Mouse (Mus musculus): ENCODE data around the gene Numb. TPM values are rescaled to one million over a fixed set of nuclear protein-coding genes. Genes with fewer than 3 reads are reported as not detected.
A peak's percentile ranks its signal among the peaks of the same experiment; 100 is the strongest.

The Numb gene
- polyA plus RNA-seq (2015; fragmentation: Nextera tagmentation; extraction: Ambion mirVana): 15.0 and 15.9 TPM in 2 replicates

DNA sequence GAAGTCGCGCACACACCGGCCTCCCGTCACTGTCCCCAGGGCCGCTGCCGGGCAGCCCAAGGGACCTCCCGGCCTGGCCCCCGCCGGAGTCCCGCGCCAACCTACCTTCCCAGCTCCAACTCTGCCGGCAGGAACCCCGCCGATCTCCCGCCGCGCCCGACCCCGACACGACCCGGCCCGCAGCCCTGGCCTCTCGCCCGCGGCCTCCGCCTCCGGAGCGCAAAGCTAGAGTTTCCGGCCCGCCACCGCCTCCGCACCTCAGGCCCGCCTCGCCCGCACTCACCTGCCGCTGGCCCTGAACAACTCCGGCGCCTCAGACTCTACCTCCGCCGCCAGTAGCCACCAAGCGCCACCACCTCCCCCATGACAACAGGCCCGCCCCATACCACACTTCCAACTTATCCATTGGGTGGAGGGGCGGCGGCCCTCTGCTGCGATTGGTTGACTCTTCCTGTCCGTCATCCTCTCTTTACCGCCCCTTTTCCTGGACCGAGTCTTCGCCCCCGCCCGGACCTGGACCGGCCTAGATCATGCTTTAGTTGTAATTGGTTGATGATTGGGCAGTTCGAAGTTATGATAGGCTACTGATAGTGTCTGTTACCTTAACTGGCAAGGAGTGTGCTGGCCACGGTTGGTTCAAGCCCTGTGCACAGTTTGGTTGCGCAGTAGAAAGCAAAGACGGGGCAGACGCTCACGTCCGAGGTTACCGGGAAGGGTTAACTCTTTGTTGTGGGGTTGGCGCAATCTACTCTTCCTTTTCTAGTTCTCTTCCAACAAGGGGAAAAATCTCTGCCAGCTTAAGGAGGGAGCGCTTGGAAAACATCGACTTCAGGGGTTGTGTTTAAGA is at the start of gene Numb:
Gene Numb (minus strand): TSS at position 400 of the 847 bp plus-strand sequence.
- peak; percentile 99 for ATAC-seq (ENCODE audit: insufficient read depth)
- Histone ChIP-seq H3K9me3 (replicated peaks) (no peaks in the 10 kb centered on the region), H3K4me1 (replicated peaks) (peaks cover 29% of the 10 kb centered on the region), H3K27me3 (no peaks in the 10 kb centered on the region), H3K27ac (replicated peaks) (peak within 1 kb of the TSS; percentile 86), H3K4me3 (replicated peaks) (peak within 1 kb of the TSS; percentile 93), H3K4me2 (peak within 1 kb of the TSS; percentile 88), H3K36me3 (replicated peaks) (0 out of 2 replicates have a peak, but pooled peaks cover 2% of the 10 kb centered on the region), H3K9ac (peak within 1 kb of the TSS; percentile 95)
- 1% methylated on average over 63 of the region's 63 CpGs for WGBS (ENCODE audit: insufficient replicate concordance)

DNA sequence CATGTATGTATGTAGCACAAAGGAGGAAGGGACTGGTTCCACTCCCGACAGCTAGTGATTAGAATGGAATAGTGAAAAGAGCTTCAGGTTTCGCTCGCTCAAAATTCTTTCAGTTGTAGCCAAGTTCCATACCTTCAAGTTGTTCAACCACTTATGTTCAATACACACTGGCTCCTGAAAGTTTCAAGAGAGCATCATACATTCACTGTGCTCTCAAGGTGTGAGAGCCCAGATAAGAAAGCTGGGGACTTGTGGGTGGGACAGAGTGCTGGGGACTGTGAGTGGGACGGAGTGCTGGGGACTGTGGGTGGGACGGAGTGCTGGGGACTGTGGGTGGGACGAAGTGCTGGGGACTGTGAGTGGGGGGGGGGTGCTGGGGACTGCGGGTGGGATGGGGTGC is 43.5 kb upstream of the Numb start:
- Histone ChIP-seq H3K9ac (no peak overlapping the region), H3K4me1 (replicated peaks) (no peaks in the 10 kb centered on the region), H3K4me2 (no peak overlapping the region), H3K9me3 (replicated peaks) (no peaks in the 10 kb centered on the region), H3K27ac (replicated peaks) (no peak overlapping the region), H3K4me3 (replicated peaks) (no peak overlapping the region), H3K27me3 (no peaks in the 10 kb centered on the region), H3K36me3 (replicated peaks) (no peaks in the 10 kb centered on the region)
- WGBS (ENCODE audit: insufficient replicate concordance): 49% methylated on average over 7 of the region's 7 CpGs
- ATAC-seq (ENCODE audit: insufficient read depth): no peak

DNA sequence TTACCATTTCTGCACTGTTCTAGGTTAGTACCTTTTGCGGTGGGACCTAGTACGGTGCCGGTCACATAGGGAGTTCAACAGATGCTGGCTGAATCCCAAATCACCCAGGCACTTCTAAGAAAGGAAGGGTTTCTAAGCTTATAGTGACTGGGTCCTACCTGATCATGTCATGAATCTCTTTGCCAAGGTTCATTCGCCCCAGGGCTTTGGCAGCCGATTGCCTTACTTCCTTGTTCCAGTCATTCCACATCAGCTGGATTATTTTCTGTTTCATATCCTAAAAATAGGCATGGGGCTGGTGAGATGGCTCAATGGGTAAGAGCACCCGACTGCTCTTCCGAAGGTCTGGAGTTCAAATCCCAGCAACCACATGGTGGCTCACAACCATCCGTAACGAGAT is 36.5 kb upstream of the Numb start:
- Histone ChIP-seq H3K4me1 (replicated peaks) (peaks cover 8% of the 10 kb centered on the region), H3K27me3 (no peaks in the 10 kb centered on the region), H3K9ac (no peak overlapping the region), H3K4me2 (no peak overlapping the region), H3K36me3 (replicated peaks) (0 out of 2 replicates have a peak, but pooled peaks cover 3% of the 10 kb centered on the region), H3K4me3 (replicated peaks) (no peak overlapping the region), H3K9me3 (replicated peaks) (no peaks in the 10 kb centered on the region), H3K27ac (replicated peaks) (no peak overlapping the region)
- 82% methylated on average over 9 of the region's 9 CpGs for WGBS (ENCODE audit: insufficient replicate concordance)
- no peak for ATAC-seq (ENCODE audit: insufficient read depth)

DNA sequence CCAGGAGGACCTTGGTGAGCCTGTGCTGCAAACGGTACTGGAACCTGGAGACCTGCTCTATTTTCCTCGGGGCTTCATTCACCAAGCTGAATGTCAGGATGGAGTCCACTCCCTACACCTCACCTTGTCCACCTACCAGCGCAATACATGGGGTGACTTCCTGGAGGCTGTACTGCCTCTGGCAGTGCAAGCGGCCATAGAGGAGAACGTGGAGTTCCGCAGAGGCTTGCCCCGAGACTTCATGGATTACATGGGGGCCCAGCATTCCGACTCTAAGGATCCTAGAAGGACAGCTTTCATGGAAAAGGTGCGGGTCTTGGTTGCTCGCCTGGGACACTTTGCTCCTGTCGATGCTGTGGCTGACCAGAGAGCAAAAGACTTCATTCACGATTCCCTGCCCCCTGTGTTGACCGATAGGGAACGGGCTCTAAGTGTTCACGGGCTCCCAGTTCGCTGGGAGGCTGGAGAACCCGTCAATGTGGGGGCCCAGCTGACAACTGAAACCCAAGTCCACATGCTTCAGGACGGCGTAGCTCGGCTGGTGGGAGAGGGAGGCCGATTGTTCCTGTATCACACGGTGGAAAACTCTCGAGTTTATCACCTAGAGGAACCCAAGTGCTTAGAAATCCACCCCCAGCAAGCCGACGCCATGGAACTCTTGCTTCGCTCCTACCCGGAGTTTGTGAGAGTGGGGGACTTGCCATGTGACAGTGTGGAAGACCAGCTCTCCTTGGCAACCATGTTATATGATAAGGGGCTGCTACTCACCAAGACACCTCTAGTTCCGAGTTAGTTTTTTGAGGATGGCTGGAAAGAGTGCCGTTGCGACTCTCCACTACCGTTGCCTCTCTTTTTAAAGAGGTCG is 30.2 kb upstream of the Numb start:
- Histone ChIP-seq H3K4me2 (peak overlapping the region; percentile 97), H3K36me3 (replicated peaks) (0 out of 2 replicates have a peak, but pooled peaks cover 7% of the 10 kb centered on the region), H3K27me3 (no peaks in the 10 kb centered on the region), H3K4me3 (replicated peaks) (peak overlapping the region; percentile 81), H3K9ac (peak overlapping the region; percentile 77), H3K27ac (replicated peaks) (peak overlapping the region; percentile 77; the same call in 1 of the 2 replicates), H3K4me1 (replicated peaks) (peaks cover 62% of the 10 kb centered on the region), H3K9me3 (replicated peaks) (no peaks in the 10 kb centered on the region)
- no peak for ATAC-seq (ENCODE audit: insufficient read depth)
- WGBS (ENCODE audit: insufficient replicate concordance): 41% methylated on average over 32 of the region's 32 CpGs

DNA sequence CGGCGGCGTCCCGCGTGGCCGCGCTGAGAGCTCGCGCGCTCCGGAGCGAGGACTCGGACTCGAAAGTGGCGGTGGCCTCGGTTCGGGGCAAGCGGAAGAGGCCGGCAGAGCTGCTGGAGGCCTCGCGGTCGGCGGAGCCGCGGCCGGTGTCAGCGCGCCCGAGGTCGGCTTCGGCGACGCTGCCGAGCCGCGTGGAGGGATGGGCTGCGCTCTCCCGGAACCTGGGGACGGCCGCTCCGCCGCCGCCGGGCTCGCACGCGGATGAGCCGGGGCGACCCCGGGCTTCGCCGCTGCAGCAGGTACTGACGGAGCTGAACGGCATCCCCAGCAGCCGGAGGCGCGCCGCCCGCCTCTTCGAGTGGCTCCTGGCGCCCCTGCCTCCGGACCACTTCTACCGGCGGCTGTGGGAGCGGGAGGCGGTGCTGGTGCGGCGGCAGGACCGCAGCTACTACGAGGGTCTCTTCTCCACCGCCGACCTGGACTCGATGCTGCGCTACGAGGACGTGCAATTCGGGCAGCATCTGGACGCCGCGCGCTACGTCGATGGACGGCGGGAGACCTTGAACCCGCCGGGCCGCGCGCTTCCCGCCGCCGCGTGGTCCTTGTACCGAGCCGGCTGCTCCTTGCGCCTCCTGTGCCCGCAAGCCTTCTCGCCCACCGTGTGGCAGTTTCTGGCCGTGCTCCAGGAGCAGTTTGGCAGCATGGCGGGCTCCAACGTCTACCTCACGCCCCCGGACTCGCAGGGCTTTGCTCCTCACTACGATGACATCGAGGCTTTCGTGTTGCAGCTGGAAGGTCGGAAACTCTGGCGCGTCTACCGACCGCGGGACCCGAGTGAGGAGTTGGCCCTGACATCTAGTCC is 29.3 kb upstream of the Numb start:
- Histone ChIP-seq H3K4me3 (replicated peaks) (peak overlapping the region; percentile 81), H3K4me1 (replicated peaks) (peaks cover 63% of the 10 kb centered on the region), H3K27me3 (no peaks in the 10 kb centered on the region), H3K9me3 (replicated peaks) (no peaks in the 10 kb centered on the region), H3K27ac (replicated peaks) (peak overlapping the region; percentile 77), H3K36me3 (replicated peaks) (0 out of 2 replicates have a peak, but pooled peaks cover 7% of the 10 kb centered on the region), H3K4me2 (peak overlapping the region; percentile 97), H3K9ac (peak overlapping the region; percentile 77)
- ATAC-seq (ENCODE audit: insufficient read depth): peak; percentile 51
- under 1% methylated on average over 116 of the region's 116 CpGs for WGBS (ENCODE audit: insufficient replicate concordance)

DNA sequence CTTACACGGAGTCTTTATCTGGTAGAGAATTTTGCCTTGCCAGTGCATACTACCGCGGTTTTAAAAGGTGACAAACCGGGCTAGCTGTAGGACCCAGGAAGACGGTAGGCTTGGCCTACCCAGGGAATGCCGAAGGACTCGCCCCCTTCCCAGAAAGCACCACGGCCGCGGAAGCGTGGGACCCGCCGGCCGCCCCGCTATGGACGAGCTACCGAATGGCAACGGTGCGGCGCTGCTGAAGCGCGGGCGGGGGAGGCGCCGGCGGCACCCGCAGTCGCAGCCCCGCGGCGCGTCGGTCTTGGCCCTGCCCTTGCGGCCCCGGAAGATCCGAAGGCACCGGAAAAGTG is 28.7 kb upstream of the Numb start, which contains the start of gene Riox1:
Gene Riox1 (plus strand): TSS at position 116 of the 347 bp plus-strand sequence.
- Histone ChIP-seq H3K4me1 (replicated peaks) (peaks cover 63% of the 10 kb centered on the region), H3K9me3 (replicated peaks) (no peaks in the 10 kb centered on the region), H3K27ac (replicated peaks) (peak within 1 kb of the TSS; percentile 77)

DNA sequence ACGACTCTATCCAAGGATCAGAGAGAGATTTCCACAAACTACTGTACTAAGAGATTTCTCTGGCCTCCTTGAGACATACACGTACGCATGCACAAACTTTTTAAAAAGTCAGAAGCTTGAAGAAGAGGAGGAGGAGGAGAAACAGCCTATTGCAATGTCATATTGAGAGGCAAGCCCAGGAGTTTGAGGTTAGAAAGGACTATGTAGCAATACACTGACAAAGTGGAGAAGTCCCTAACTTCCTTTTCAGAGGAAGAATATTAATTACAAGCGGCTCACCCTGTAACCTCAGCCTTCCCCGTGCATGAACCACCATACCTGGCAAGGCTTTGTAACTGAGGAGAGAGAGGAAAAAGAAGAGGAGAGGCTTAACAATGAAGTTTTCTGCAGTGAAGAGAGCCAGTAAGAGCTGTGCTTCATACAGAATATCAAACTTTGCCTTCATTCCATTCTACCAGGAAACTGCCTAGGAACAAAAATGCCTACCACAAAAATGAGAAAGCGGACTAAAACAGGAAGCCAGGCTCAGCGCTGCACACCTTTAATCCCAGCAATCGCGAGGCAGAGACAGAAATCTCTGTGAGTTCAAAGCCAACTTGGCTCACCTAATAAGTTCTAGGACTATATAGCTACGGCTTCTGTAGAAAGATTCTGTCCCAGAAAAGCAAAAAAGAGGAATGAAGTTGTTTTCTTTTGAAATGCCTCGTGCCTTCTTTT is 28.2 kb upstream of the Numb start:
- ATAC-seq (ENCODE audit: insufficient read depth): no peak
- 11% methylated on average over 11 of the region's 11 CpGs for WGBS (ENCODE audit: insufficient replicate concordance)
- H3K4me1 ChIP-seq (replicated peaks): peaks cover 63% of the 10 kb centered on the region
- peak overlapping the region; percentile 77 for H3K9ac ChIP-seq
- H3K4me2 ChIP-seq: peak overlapping the region; percentile 97
- H3K36me3 ChIP-seq (replicated peaks): 0 out of 2 replicates have a peak, but pooled peaks cover 7% of the 10 kb centered on the region
- no peaks in the 10 kb centered on the region for H3K27me3 ChIP-seq
- peak overlapping the region; percentile 81 for H3K4me3 ChIP-seq (replicated peaks)
- H3K9me3 ChIP-seq (replicated peaks): no peaks in the 10 kb centered on the region
- peak overlapping the region; percentile 77 for H3K27ac ChIP-seq (replicated peaks)

More for the DNA sequence above, 28.7 kb upstream of the Numb start, which contains the start of gene Riox1:
- peak within 1 kb of the TSS; percentile 81 for H3K4me3 ChIP-seq (replicated peaks)
- H3K9ac ChIP-seq: peak within 1 kb of the TSS; percentile 77
- H3K36me3 ChIP-seq (replicated peaks): 0 out of 2 replicates have a peak, but pooled peaks cover 7% of the 10 kb centered on the region
- H3K4me2 ChIP-seq: peak within 1 kb of the TSS; percentile 97
- under 1% methylated on average over 37 of the region's 37 CpGs for WGBS (ENCODE audit: insufficient replicate concordance)
- ATAC-seq (ENCODE audit: insufficient read depth): peak; percentile 84
- H3K27me3 ChIP-seq: no peaks in the 10 kb centered on the region

DNA sequence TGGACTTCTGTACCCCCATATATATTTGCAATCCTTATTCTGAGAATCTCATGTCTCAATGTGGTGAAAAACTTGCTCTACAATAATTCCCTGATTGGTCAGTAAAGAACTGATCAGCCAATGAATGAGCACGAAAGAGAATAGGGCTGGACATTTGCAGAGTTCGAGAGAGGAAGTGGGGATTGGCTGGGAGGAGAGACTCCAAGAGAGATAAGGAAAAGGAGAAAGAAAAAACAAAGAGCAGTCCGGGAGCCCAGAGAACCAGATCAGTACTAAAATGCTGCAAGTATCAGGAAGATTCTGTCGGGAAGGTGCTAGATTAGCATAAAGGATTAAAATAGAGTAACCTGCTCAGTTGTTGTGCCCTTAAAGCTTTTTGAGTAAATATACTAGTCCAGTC is 27.3 kb upstream of the Numb start:
- Histone ChIP-seq H3K4me2 (peak overlapping the region; percentile 97), H3K4me1 (replicated peaks) (peaks cover 63% of the 10 kb centered on the region)
- ATAC-seq (ENCODE audit: insufficient read depth): no peak

DNA sequence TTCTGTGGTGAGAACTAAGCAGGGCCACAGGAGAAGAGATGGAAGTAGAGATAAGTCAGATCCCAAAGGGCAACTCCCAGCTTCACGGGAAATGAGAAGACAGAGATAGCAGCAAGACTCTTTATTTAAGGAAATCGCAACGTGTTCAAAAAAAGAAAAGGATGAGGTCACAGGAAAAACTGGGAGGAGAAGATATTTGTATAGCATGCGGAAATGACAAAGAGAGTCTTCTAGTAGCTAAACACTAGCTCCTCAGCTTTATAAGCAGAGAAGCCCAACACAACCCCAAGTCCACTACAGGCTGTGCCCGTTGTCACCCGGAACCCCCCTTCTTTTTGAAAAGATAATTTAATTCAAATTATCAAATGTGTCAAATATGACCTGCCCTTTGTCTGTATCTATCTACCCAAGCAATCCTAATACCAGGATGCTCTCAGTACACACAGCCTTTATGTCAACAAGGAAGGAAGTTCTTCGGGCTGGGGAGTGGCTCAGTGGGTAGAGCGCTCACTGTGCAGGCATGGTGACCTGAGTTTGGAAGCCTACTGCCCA is 25.6 kb upstream of the Numb start:
- Histone ChIP-seq H3K4me2 (no peak overlapping the region), H3K27ac (replicated peaks) (no peak overlapping the region), H3K4me1 (replicated peaks) (peaks cover 48% of the 10 kb centered on the region), H3K4me3 (replicated peaks) (no peak overlapping the region), H3K36me3 (replicated peaks) (no peaks in the 10 kb centered on the region), H3K9ac (no peak overlapping the region), H3K9me3 (replicated peaks) (no peaks in the 10 kb centered on the region), H3K27me3 (no peaks in the 10 kb centered on the region)
- 30% methylated on average over 8 of the region's 8 CpGs for WGBS (ENCODE audit: insufficient replicate concordance)
- no peak for ATAC-seq (ENCODE audit: insufficient read depth)

More for the DNA sequence above, 27.3 kb upstream of the Numb start:
- H3K27ac ChIP-seq (replicated peaks): no peak overlapping the region
- no peaks in the 10 kb centered on the region for H3K9me3 ChIP-seq (replicated peaks)
- H3K4me3 ChIP-seq (replicated peaks): no peak overlapping the region
- no peak overlapping the region for H3K9ac ChIP-seq
- 27% methylated on average over 4 of the region's 4 CpGs for WGBS (ENCODE audit: insufficient replicate concordance)
- H3K36me3 ChIP-seq (replicated peaks): 0 out of 2 replicates have a peak, but pooled peaks cover 7% of the 10 kb centered on the region
- no peaks in the 10 kb centered on the region for H3K27me3 ChIP-seq
